Mouse (Mus musculus) urinary bladder, adult 2 months (tissue): Measurements from ENCODE around the gene Gldc. TPM values are rescaled to one million over a fixed set of nuclear protein-coding genes. Genes with fewer than 3 reads are reported as not detected.

ENCODE experiments used
- DNase-seq: peaks from one replicate; pipeline ENCODE4 v3.0.0; 2022; ENCODE audit warnings: low spot score
- polyA plus RNA-seq: library from polyadenylated mRNA; depleted of rRNA; stranded (reverse); fragments of >200 nt; gene quantifications from 2 replicates; pipeline ENCODE4 v1.2.3, GENCODE M21; 2012

Gene Gldc
- polyA plus RNA-seq, 1 experiment = 39.4 TPM

GRCm38 (mm10) chr19:30158189-30158588 lies 17.0 kb downstream of the Gldc start:
- DNase-seq = no peak

- DNase-seq = no peak
These were observed 18.1 kb downstream of the Gldc start for GRCm38 (mm10) chr19:30157031-30157687.

GRCm38 (mm10) chr19:30153729-30154128 lies 21.5 kb downstream of the Gldc start:
- no peak for DNase-seq

DNA sequence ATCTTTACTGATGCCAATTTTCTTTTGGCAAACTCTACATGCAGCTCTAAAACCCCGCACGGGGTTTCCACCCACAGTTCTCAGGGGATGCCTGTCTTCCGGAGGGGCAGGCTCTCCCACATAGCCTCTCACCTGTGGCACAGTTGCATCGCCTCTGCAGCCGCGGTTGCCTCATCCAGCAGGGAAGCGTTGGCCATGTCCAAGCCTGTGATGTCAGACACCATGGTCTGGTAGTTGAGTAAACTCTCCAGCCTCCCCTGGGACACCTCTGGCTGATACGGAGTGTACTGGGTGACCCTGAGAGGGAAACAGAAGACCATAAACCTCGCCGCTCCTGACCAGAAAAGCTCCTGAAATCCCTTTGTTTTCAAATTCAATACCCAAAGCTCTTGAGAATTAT lies 23.9 kb downstream of the Gldc start:
- DNase-seq = no peak

- no peak for DNase-seq
These were observed 25.9 kb downstream of the Gldc start for GRCm38 (mm10) chr19:30149238-30149805.

DNA sequence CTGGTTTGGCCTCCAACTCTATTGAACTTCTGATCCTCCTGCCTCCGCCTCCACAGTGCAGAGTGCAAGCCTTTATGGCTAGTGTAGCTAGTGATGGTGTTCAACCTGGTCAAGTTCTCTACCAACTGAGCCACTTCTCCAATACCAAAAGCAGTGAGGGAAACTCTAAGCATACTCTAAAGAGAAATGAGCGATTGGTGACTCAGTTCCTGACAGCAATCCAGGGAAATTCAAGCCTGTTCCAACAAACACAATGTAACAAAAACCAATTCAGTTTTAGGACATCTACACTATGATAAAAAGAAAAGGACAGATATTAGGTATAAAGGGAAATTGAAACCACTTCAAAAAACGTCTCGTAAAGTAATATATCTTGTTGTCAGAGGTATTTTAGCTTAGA lies 27.9 kb downstream of the Gldc start:
- no peak for DNase-seq

DNA sequence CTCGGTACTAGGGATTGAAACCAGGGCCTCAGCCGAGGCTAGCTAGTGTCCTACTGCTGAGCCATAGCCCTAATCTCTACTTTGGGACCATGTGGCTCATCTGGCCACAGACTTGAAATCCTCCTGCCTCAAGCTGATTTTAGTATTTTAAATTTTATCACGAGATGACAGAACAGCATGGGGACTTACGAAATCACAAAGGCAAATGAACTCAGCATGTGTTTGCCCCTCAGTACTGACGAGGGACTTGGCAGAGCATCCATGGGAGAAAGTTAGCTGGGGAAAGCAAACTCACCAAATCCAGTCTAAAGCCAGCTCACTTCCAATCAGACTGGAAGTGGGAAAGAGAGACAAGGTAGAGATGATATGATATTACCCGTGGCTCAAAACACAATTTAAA lies 28.5 kb downstream of the Gldc start:
- DNase-seq = no peak

DNA sequence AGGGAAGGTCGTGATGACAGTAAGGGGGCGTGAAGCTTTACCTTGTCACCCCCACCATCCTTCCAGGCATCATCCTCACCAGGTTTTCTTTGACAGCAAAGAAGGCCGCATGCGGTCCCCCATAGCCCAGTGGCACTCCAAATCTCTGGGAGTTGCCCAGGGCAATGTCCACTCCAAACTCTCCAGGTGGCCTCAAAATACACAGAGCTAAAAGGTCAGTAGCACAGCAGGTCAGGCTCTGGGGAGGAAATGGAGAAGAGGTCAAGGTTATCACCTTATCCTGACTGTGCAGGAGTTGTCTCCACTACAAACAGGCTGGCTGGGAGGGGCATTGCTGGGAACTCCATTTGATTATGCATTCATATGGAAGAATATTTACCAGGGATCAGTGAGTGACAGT lies 30.1 kb downstream of the Gldc start:
- no peak for DNase-seq

GRCm38 (mm10) chr19:30136308-30136707 lies 38.9 kb downstream of the Gldc start:
- no peak for DNase-seq

GRCm38 (mm10) chr19:30128177-30128576 lies 47.1 kb downstream of the Gldc start:
- no peak for DNase-seq

DNA sequence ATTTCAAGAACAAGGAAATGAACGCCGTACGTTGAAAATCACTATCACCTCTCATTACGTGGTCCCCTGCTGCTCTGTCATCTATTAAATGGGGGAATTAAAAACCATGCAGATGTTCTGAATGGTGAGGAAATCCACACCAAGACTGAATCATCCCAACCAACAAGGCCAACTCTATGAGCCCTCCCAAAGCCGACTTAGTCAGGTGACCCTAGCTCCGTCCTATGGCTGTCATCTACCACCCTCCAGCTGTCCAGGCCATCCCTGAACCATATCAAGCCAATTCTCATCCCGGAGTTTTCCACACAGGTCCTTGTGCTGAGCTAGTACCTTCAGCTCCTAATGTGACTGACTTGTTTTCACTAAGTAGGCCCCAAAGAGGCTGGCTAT lies 49.6 kb downstream of the Gldc start:
- DNase-seq = no peak

DNA sequence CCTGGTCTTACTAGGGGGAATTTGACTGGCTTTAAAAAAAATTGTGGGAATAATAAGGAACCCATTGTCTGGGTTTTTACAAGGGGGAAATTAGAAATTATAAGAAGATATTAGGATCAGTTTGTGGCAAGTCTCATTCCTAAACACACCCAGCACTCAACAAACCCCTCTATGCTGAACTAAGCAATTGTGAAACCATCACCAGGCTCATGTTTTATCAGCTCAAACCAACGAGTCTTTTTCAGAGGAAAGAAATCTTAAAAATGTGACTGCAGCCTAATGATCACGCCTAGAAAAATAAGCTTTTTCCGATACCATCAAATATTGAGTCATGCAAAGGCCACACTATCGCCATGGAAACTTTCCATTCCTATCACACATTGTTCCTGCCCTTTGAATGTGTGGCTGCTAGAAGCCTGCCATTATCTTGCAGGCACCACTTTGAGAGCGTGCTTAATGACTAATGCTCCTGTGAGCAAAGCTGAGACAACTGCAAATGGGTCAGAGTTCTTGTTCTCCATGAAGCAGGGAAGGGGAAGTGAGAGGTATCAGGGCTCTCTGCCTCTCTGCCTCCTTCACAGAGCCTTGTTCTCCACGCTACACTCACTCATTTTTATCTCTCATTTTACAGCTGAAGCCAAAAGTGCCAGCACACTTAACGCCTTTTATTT lies 50.1 kb downstream of the Gldc start:
- DNase-seq = no peak

DNA sequence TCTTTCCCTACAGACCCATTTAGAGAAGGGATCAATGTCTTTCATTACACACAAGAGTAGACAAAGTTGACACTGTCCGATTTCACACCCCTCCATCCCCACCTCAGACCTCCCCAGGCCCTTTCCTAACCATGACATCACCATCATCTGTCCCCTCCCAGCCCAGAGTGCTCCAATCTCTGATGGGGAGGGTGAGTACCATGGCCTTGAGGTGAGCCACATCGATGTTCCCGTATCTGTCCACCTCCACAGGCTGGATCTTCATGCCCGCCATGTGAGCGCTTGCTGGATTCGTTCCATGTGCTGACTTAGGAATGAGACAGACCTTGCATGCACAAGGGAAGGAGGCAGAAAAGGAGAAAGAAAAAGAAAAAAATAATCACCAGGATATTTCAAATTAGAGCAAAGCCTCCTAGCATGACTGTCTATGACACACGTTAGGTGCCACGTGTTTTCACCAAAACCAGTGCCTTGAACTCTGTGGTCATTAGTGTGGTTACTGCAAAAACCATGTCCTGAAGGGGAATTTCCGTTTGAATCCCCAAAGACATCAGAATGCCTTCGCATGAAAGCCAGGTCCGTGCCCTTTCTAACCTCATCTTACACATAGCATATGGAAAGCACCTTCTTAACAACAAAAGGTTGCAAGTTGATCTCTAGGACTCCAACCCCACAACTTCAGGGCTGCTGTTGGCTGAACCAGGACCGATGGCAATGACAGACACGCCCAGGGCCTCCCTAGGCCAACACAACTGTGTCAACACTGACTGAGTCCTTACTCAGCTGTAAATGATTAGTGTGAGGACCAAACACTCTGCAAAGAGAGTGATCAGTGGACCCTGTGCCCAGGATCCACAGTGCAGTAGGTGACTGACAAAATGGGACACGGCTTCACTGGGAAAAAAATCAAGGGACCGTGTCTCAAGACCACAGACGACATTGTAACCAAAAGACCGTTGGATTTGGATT lies 56.6 kb downstream of the Gldc start:
- no peak for DNase-seq

GRCm38 (mm10) chr19:30117775-30118174 lies 57.5 kb downstream of the Gldc start:
- no peak for DNase-seq

- no peak for DNase-seq
These were observed 58.0 kb downstream of the Gldc start for GRCm38 (mm10) chr19:30117241-30117640.

DNA sequence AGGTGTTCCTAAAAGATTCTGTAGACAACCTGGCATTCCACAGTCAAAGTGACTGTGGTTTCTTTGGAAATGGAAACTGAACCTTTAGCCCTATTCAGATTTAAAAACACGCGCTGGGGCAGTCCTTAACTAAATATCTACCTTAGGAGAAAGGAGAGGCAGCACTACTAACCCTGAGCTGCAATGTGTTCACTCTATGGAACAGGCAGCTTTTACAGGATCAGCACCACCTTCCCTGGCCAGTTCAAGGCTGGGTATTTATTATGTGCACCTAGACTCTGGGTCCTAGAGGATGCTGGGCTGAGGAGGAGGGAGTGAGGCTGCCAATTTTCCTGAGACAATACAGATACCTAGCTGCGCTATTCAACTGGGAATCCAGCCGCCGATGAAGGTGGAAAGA lies 59.6 kb downstream of the Gldc start:
- no peak for DNase-seq

DNA sequence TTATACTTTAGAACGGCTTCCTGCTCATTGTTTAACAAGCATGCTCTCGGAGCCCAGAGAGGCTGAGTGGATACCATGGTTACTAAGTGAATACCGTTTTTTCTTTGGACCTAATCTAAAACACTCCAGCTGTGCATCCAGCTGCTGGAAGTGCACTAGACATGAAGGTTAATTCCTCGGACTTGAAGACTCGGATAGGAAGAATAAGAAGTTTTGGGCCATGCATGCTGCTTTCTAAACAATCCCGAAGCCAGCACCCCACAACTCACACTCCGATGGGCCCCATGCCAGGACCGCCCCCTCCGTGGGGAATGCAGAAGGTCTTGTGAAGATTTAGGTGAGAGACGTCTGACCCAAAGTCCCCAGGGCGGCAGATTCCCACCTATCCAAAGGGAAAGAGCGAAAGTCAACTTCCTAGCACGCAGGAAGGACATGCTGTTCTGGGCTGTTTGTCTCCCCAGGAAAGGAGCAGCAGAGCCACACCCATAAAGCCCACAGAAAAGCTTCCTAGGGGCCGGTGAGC lies 60.2 kb downstream of the Gldc start:
- no peak for DNase-seq

DNA sequence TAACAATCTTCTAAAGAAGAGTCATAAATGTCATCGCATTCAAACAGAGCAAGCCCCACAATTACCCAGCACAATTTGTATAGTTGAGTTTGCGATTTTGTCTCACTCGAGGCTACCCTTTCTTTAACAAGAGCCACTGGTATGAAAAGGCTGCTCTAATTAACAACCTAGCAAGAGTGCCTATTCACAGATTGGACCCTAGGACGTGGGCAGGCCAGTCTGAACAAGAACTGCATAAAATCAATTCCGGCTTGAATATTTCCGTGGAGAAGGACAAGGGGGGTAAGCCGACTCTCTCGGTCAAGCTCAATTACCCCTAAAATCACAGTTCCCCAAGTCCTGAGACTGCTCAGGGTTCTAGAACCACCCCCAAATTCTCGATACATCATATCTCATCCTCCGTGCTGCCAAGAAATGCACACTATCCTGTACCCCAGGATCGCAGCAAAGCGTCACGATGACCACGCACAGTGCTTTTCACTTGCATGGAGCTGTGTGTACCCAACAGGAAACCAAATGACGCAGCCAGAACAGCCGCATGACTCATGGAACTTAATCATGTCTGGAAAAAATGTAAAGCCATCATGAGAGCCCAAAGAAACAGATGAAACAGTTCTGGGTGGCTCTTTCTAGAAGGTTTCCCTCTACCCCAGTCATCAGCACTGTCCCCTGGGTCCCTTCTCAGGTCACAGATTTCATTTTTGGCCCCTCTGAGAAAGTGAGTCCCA lies 62.1 kb downstream of the Gldc start:
- DNase-seq = no peak

DNA sequence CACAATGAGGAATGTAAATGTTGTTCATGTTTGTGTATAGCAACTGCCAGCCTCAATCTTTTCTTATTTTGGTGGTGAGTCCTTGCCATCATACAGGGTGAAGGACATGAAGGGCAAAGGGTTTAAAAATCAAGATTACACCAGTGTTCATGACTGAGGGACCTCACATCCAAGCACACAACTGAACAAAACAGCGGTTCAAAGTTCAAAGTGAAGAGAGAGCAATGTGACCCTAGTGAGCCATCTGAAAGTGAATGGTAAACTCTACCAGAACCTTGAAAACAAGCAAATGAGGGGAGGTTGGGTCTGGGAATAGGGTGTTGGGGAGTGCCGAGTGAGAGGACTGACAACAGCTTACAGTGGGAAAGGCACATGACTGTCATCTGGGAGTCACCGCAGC lies 63.8 kb downstream of the Gldc start:
- DNase-seq = no peak

- DNase-seq = no peak
These were observed 66.1 kb downstream of the Gldc start for GRCm38 (mm10) chr19:30109122-30109521.

DNA sequence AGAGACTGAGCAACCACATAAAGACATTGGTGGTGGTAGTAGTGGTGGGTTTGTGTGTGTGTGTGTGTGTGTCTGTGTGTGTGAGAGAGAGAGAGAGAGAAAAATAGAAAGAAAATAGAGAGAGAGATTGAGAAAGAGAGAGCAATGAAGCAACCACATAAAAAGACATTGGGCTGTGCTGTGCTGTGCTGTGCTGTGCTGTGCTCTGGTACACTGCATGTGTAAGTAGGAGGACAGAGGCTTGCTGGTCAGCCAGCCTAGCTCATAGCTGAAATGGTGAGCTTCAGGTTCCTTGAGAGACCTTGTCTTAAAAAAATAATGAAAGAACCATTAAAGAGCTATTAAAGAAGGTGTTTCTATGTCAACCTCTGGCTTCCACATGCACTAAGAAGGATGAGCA lies 66.6 kb downstream of the Gldc start:
- DNase-seq = no peak
